Mouse (Mus musculus): ENCODE data around the gene Spo11.

DNA sequence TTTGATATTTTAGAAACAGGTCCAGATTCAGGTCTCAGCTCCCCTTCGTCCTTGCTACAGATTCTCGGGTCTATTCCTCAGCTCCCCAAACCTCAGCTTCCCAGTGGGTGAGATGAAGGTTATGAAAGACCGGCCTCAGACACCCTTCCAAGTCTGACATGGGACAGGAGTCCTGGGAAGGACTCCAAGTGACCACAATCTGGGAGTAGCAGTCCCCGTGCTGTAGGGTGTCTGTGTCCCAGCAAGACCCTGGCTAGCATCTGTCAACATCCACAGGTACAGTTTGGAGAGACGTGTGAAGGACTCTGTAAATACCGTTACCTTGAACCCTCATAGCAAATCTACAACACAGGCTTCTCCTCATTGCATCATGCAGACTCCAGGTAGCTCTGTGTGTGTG, 2.3 kb upstream of the Spo11 start:
- TF ChIP-seq CTCF (IDR thresholded peaks at IDR 0.05; ENCODE audit: low read depth, low read length) (no peak), EP300 (IDR thresholded peaks at IDR 0.05; ENCODE audit: insufficient read depth, low read depth, low read length) (no peak)

All from ES-Bruce4 (cell line).